ENCODE assay signal across 8 mouse cellular contexts in the genomic region with DNA sequence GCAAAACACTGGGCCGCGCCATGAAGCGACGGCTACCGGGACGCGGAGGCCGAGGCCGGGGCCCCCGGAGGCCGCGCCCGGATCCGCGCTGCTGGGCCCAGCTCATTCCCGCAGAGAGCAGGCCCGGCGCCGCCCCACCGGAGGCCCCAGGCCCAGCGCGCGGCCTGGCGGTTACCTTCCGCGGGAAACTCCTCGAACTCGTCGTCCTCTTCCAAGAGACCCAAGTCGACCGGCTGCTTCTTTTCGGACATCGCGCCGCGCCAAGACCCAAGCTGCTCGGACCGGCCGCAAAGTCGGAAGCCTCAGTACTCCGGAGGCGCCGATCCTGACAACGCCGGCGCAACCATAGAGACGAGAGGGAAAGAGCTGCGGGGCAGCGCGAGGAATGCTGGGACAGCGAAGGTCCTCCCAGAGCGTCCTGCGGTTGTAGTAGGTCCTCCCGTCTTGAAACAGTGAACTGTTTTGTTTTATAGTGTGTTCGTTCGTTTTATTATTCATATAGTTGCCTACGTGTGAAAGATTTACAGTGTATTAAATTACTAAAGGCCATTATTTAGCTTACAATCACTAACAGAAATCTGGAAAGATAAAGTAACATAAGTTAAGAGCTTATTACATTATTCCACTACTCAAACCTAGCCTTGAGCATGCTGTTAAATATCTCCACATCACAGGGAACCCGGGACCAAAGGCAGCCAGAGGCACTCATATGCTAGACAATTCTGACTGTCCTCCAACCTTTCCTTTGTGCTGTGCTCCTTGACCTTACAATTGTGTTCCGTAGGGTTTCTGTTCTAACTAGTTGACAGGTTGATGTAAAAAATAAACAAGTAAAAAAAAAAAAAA. TPM values are rescaled to one million over a fixed set of nuclear protein-coding genes. Genes with fewer than 3 reads are reported as not detected.
A peak's percentile ranks its signal among the peaks of the same experiment; 100 is the strongest.
DNase-seq lines count a peak whose midpoint lies in the region; ATAC-seq and TF ChIP-seq lines count a peak whose summit lies in the region.

TSS of gene Sem1 (minus strand) at position 360 of the 846 bp plus-strand sequence.

- peak; percentile 98 for ATAC-seq in forebrain, embryonic 12.5 days (ENCODE audit: low FRiP score)
- peak; percentile 97 for ATAC-seq in heart, postnatal 0 days (ENCODE audit: insufficient read depth, low read depth)
- peak; percentile 96 for ATAC-seq in liver, embryonic 16.5 days (ENCODE audit: low read depth)
- ATAC-seq in neural tube, embryonic 13.5 days (ENCODE audit: low read depth) = peak; percentile 99

- 1% methylated on average over 59 of the region's 59 CpGs for WGBS in forebrain, embryonic 12.5 days
- under 1% methylated on average over 58 of the region's 59 CpGs for WGBS in heart, postnatal 0 days
- under 1% methylated on average over 59 of the region's 59 CpGs for WGBS in liver, embryonic 16.5 days (ENCODE audit: insufficient replicate concordance)
- WGBS in neural tube, embryonic 13.5 days = 1% methylated on average over 59 of the region's 59 CpGs

- no peaks in the 10 kb centered on the region for H3K27me3 ChIP-seq in E14TG2a.4 (ENCODE audit: insufficient read depth, low read length)
- no peaks in the 10 kb centered on the region for H3K27me3 ChIP-seq in forebrain, embryonic 12.5 days
- no peaks in the 10 kb centered on the region for H3K27me3 ChIP-seq in heart, postnatal 0 days (ENCODE audit: control insufficient read depth, insufficient read depth, low read length)
- no peaks in the 10 kb centered on the region for H3K27me3 ChIP-seq in liver, embryonic 16.5 days (ENCODE audit: control insufficient read depth, insufficient read depth, low read depth, low read length)
- no peaks in the 10 kb centered on the region for H3K27me3 ChIP-seq in neural tube, embryonic 13.5 days
- no peaks in the 10 kb centered on the region for H3K27me3 ChIP-seq in testis, adult 2 months (ENCODE audit: control insufficient read depth, insufficient read depth, low read length)

- peak; percentile 87 for DNase-seq in c-Kit-positive CD71-positive TER-119-positive erythroid progenitor cells, embryonic 14.5 days (ENCODE audit: low spot score)
- DNase-seq in heart, postnatal 0 days (ENCODE audit: low spot score) = peak; percentile 88
- peak; percentile 95 for DNase-seq in kidney, postnatal 4 days

- no peak for TF ChIP-seq CTCF in E14TG2a.4 (conservative IDR thresholded peaks at IDR 0.05; ENCODE audit: low read length)
- no peak for TF ChIP-seq CTCF in heart, postnatal 0 days (IDR thresholded peaks at IDR 0.05; ENCODE audit: low read depth)
- TF ChIP-seq CTCF in testis, adult 2 months (IDR thresholded peaks at IDR 0.05; ENCODE audit: control insufficient read depth, insufficient read depth, insufficient replicate concordance, low read depth, low read length) = no peak

- TF ChIP-seq EP300 in heart, postnatal 0 days (IDR thresholded peaks at IDR 0.05; ENCODE audit: low read depth) = no peak

- H3K27ac ChIP-seq in forebrain, embryonic 12.5 days = peak within 1 kb of the TSS; percentile 90
- peak within 1 kb of the TSS; percentile 98 for H3K27ac ChIP-seq in heart, postnatal 0 days (ENCODE audit: low read depth)
- peak within 1 kb of the TSS; percentile 87 for H3K27ac ChIP-seq in liver, embryonic 16.5 days (ENCODE audit: low read length)
- peak within 1 kb of the TSS; percentile 92 for H3K27ac ChIP-seq in neural tube, embryonic 13.5 days (replicated peaks)
- H3K27ac ChIP-seq in testis, adult 2 months (ENCODE audit: control insufficient read depth, insufficient read depth, low read depth, low read length) = peak within 1 kb of the TSS; percentile 99

- H3K9ac ChIP-seq in forebrain, embryonic 12.5 days = peak within 1 kb of the TSS; percentile 94
- peak within 1 kb of the TSS; percentile 100 for H3K9ac ChIP-seq in heart, postnatal 0 days (replicated peaks; ENCODE audit: low read depth, low read length)
- peak within 1 kb of the TSS; percentile 95 for H3K9ac ChIP-seq in liver, embryonic 16.5 days (ENCODE audit: low read depth, low read length)
- peak within 1 kb of the TSS; percentile 97 for H3K9ac ChIP-seq in neural tube, embryonic 13.5 days

- H3K9me3 ChIP-seq in E14TG2a.4 (ENCODE audit: low read length) = no peaks in the 10 kb centered on the region
- no peaks in the 10 kb centered on the region for H3K9me3 ChIP-seq in forebrain, embryonic 12.5 days
- H3K9me3 ChIP-seq in heart, postnatal 0 days (replicated peaks; ENCODE audit: control insufficient read depth, low read length) = no peaks in the 10 kb centered on the region
- H3K9me3 ChIP-seq in liver, embryonic 16.5 days (replicated peaks; ENCODE audit: control insufficient read depth, low read length) = no peaks in the 10 kb centered on the region
- no peaks in the 10 kb centered on the region for H3K9me3 ChIP-seq in neural tube, embryonic 13.5 days

- H3K4me3 ChIP-seq in E14TG2a.4 (replicated peaks; ENCODE audit: low read length) = peak within 1 kb of the TSS; percentile 90
- H3K4me3 ChIP-seq in forebrain, embryonic 12.5 days (replicated peaks) = peak within 1 kb of the TSS; percentile 84
- H3K4me3 ChIP-seq in heart, postnatal 0 days (ENCODE audit: low read depth, low read length) = peak within 1 kb of the TSS; percentile 100
- H3K4me3 ChIP-seq in liver, embryonic 16.5 days (ENCODE audit: low read depth, low read length) = peak within 1 kb of the TSS; percentile 94
- peak within 1 kb of the TSS; percentile 97 for H3K4me3 ChIP-seq in neural tube, embryonic 13.5 days
- H3K4me3 ChIP-seq in testis, adult 2 months (ENCODE audit: control insufficient read depth, low read depth, low read length) = peak within 1 kb of the TSS; percentile 85

- peaks cover 25% of the 10 kb centered on the region for H3K4me1 ChIP-seq in E14TG2a.4 (replicated peaks; ENCODE audit: low read depth, low read length)
- peaks cover 10% of the 10 kb centered on the region; the same call in 1 of the 2 replicates for H3K4me1 ChIP-seq in forebrain, embryonic 12.5 days
- H3K4me1 ChIP-seq in heart, postnatal 0 days (ENCODE audit: control insufficient read depth, insufficient read depth) = peaks cover 18% of the 10 kb centered on the region
- peaks cover 2% of the 10 kb centered on the region for H3K4me1 ChIP-seq in liver, embryonic 16.5 days (ENCODE audit: control insufficient read depth, low read depth, low read length)
- peaks cover 14% of the 10 kb centered on the region for H3K4me1 ChIP-seq in neural tube, embryonic 13.5 days (replicated peaks)
- no peaks in the 10 kb centered on the region for H3K4me1 ChIP-seq in testis, adult 2 months (ENCODE audit: control insufficient read depth, insufficient read depth, low read length)

- TF ChIP-seq POLR2A in testis, adult 2 months (IDR thresholded peaks at IDR 0.05; ENCODE audit: control insufficient read depth, low read depth, low read length) = peak; percentile 94

- H3K4me2 ChIP-seq in forebrain, embryonic 12.5 days = peak within 1 kb of the TSS; percentile 71
- H3K4me2 ChIP-seq in heart, postnatal 0 days (ENCODE audit: low read depth, low read length) = peak within 1 kb of the TSS; percentile 83
- peak within 1 kb of the TSS; percentile 74 for H3K4me2 ChIP-seq in liver, embryonic 16.5 days (ENCODE audit: low read depth, low read length)
- peak within 1 kb of the TSS; percentile 86 for H3K4me2 ChIP-seq in neural tube, embryonic 13.5 days

- no peaks in the 10 kb centered on the region for H3K36me3 ChIP-seq in E14TG2a.4 (ENCODE audit: insufficient read depth, low read length)
- H3K36me3 ChIP-seq in forebrain, embryonic 12.5 days (replicated peaks) = no peaks in the 10 kb centered on the region
- no peaks in the 10 kb centered on the region for H3K36me3 ChIP-seq in heart, postnatal 0 days (replicated peaks; ENCODE audit: control insufficient read depth, insufficient read depth, low read length)
- no peaks in the 10 kb centered on the region for H3K36me3 ChIP-seq in liver, embryonic 16.5 days (ENCODE audit: control insufficient read depth, insufficient read depth)
- H3K36me3 ChIP-seq in neural tube, embryonic 13.5 days = peaks cover 5% of the 10 kb centered on the region
- no peaks in the 10 kb centered on the region for H3K36me3 ChIP-seq in testis, adult 2 months (ENCODE audit: control insufficient read depth, insufficient read depth, low read length)

RNA-seq across cellular contexts. Expression of gene Sem1, which starts in this region (rescaled TPM):
- 251 and 256 TPM in 2 replicates for polyA plus RNA-seq in forebrain, embryonic 12.5 days (2016; fragmentation: Nextera tagmentation; extraction: Ambion mirVana)
- total RNA-seq in heart, postnatal 0 days (2014; rRNA removed; ENCODE audit: low replicate concordance) = 81.7 and 84.3 TPM in 2 replicates
- 272 and 277 TPM in 2 replicates for polyA plus RNA-seq in heart, postnatal 0 days (2015; fragmentation: Nextera tagmentation; extraction: Ambion mirVana)
- 93.8 and 107 TPM in 2 replicates for polyA plus RNA-seq in liver, embryonic 16.5 days (2015; fragmentation: Nextera tagmentation; extraction: Ambion mirVana)
- polyA plus RNA-seq in neural tube, embryonic 13.5 days (2015; fragmentation: Nextera tagmentation; extraction: Ambion mirVana) = 173 and 179 TPM in 2 replicates
- 31.3 and 32.7 TPM in 2 replicates for polyA plus RNA-seq in testis, adult 2 months (2012; rRNA removed)

Comparison
In these comparisons a context has a peak if more than half of its experiments do, and no peak if none do; other contexts are left out.
1. Peak in every context shown above with its lines: DNase-seq, ATAC-seq, H3K4me3 ChIP-seq and H3K27ac ChIP-seq.